Mouse (Mus musculus) olfactory bulb, adult 2 months (tissue): ENCODE measurements around the gene Tbca. TPM values are rescaled to one million over a fixed set of nuclear protein-coding genes. Genes with fewer than 3 reads are reported as not detected.

Source experiments
- H3K27ac ChIP-seq: fragments of 200-500 bp; 2 replicates; pipeline ENCODE4 v1.5.1; 2012; ENCODE audit warnings: low read depth, low read length; ENCODE audit not compliant: insufficient read depth
- H3K4me1 ChIP-seq: fragments of 200-500 bp; 2 replicates; pipeline ENCODE4 v1.6.1; 2012; ENCODE audit warnings: low read length; ENCODE audit not compliant: control insufficient read depth, insufficient read depth
- H3K4me3 ChIP-seq: fragments of 200-500 bp; 2 replicates; pipeline ENCODE4 v1.5.1; 2012; ENCODE audit warnings: mild to moderate bottlenecking, low read depth, low read length, moderate library complexity; ENCODE audit not compliant: insufficient read depth
- CTCF ChIP-seq: fragments of 200-500 bp; IDR thresholded peaks from 2 replicates; pipeline ENCODE4 v1.5.1; 2012; ENCODE audit warnings: low read depth, mild to moderate bottlenecking, low read length, moderate library complexity; ENCODE audit not compliant: insufficient read depth
- POLR2A ChIP-seq: fragments of 200-500 bp; IDR thresholded peaks from 2 replicates; pipeline ENCODE4 v1.6.1; 2012; ENCODE audit warnings: mild to moderate bottlenecking, low read depth, low read length, moderate library complexity; ENCODE audit not compliant: insufficient read depth
- WGBS: fragments of 180-500 bp; shearing (Covaris S2); methylation state at CpG from one replicate; pipeline ENCODE4 v1.1.7; 2018; 5-methylcytosine and 5-hydroxymethylcytosine counted together
- polyA plus RNA-seq: library from polyadenylated mRNA; stranded (reverse); fragments of >200 nt; gene quantifications from 2 replicates; pipeline ENCODE4 v1.2.4, GENCODE M21; 2012; ENCODE audit warnings: low replicate concordance; ENCODE audit not compliant: missing spikeins, insufficient read depth, insufficient read length

Tbca gene
- polyA plus RNA-seq, 1 experiment: not detected

- WGBS: 69% methylated on average over 4 of the region's 4 CpGs
- no peak overlapping the region for H3K4me3 ChIP-seq
- no peak overlapping the region for H3K27ac ChIP-seq
- H3K4me1 ChIP-seq: peaks cover 6% of the 10 kb centered on the region
- no peak for TF ChIP-seq POLR2A
- no peak for TF ChIP-seq CTCF
Observed at GRCm38 (mm10) chr13:94867772-94868171, 79.1 kb downstream of the Tbca start.

- no peak for TF ChIP-seq POLR2A
- peak; percentile 42; the same call in 1 of the 2 replicates for TF ChIP-seq CTCF
- 0 out of 2 replicates have a peak overlapping the region, but pooled peaks have one; percentile 23 for H3K4me3 ChIP-seq
- H3K27ac ChIP-seq: no peak overlapping the region
- peaks cover 6% of the 10 kb centered on the region for H3K4me1 ChIP-seq
- 4% methylated on average over 35 of the region's 35 CpGs for WGBS
Observed at GRCm38 (mm10) chr13:94868478-94868950, 79.8 kb downstream of the Tbca start.

GRCm38 (mm10) chr13:94869541-94869940 is 80.8 kb downstream of the Tbca start:
- H3K4me3 ChIP-seq: no peak overlapping the region
- TF ChIP-seq POLR2A (no peak), CTCF (no peak)

DNA sequence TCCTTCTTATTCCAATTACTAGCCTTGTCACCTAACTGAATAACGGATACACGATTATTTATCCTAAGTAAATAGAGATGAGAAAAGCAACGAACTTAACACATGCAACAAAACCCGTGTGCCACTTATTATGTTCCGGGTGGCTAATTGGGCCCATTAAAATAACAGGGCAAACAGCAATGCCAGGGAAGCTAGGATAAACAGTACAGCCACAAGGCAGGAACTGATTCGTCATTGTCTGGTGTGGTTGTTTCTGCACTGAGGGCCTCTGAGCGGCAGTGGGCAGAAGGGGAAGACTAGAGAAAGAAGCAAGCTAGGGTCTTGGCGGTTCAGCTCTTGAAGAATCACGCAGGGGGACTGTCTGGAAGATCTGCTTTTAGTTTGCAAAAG is 81.4 kb downstream of the Tbca start:
- Histone ChIP-seq H3K27ac (no peak overlapping the region), H3K4me3 (no peak overlapping the region), H3K4me1 (peaks cover 6% of the 10 kb centered on the region)
- WGBS: 5% methylated on average over 9 of the region's 9 CpGs
- no peak for TF ChIP-seq POLR2A
- no peak for TF ChIP-seq CTCF

More at GRCm38 (mm10) chr13:94869541-94869940, 80.8 kb downstream of the Tbca start:
- 6% methylated on average over 8 of the region's 8 CpGs for WGBS
- Histone ChIP-seq H3K4me1 (peaks cover 6% of the 10 kb centered on the region), H3K27ac (no peak overlapping the region)

DNA sequence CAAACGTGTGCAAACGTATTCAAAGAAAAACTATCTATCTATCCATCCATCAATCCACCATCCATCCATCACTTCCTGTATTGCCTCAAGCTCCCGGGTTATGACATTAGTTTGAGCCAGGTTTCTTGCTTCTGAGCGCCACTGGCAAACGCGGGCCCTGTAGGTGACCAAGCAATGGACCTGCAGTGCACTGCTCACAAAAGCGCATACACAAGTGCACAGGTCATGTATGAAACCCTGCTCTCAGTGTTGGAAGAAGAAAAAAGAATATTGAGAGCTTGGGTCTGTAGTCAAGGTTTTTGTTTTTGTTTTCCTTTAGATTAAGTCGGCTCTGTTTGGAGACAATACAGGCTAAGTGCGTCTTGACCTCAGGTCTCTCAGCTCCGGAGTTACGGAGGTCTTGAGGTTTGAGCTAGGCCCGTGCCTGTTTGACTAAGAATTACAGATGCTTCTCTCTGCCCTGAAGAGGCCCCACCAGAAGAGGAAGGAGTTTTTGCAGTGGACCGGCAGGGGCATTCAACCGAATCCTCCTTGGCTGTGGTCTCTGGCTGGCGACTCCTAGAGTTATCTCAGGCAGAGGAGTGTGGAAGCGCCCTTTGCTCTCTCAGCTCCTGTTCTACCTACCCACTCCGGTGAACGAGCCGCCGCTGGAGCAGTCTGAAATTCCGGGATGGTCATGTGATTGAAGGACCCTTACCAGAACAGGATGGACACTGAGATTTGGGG is 81.9 kb downstream of the Tbca start:
- Histone ChIP-seq H3K4me3 (no peak overlapping the region), H3K4me1 (peaks cover 6% of the 10 kb centered on the region), H3K27ac (no peak overlapping the region)
- 4% methylated on average over 21 of the region's 21 CpGs for WGBS
- TF ChIP-seq CTCF (no peak), POLR2A (no peak)

DNA sequence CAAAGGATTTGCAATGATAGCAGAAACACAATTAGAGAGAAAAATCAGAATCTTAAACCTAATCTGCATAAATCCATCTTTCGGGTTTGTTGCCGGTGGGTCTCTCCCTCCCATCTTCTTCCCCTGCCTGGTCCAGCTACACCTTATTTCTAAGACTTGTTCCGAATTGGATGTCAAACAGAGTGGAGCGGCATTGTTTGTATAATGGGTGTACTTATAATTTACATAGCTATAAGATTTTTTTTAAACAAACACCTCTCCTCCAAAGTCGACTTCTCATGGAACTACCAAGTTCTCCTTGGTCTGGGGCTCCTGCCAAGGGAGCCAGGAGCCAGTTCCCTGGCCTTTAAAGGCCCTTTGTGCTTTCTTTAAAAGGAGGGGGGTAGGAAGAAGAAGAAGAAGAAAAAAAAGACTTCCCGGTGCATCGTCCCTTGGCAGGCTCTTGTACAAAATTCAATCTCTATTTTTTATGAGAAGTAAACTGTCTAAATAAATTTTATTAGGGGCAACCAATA is 83.2 kb downstream of the Tbca start:
- 5% methylated on average over 7 of the region's 7 CpGs for WGBS
- Histone ChIP-seq H3K27ac (no peak overlapping the region), H3K4me1 (peaks cover 6% of the 10 kb centered on the region), H3K4me3 (no peak overlapping the region)
- TF ChIP-seq POLR2A: no peak
- TF ChIP-seq CTCF: no peak

DNA sequence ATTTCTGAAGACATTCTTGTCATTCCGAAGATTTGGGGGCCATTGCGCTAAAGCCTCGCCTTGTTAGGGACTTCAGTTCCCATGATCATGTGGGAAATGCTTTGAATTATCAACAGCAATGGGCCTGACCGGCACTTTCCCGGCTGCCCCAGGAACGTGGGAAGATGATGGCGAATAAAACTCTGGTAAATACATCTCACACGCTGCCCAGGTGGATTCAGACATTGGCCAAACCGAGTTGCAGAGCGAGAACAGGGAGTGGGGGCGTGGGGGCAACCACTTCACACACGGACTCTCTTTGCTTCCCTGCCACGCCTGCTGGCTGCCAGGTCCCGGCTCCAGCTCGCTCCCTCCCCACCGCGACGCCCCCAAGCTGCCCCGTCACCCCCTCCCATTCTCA is 83.7 kb downstream of the Tbca start:
- Histone ChIP-seq H3K27ac (no peak overlapping the region), H3K4me1 (peaks cover 6% of the 10 kb centered on the region), H3K4me3 (no peak overlapping the region)
- WGBS: 4% methylated on average over 19 of the region's 19 CpGs
- TF ChIP-seq POLR2A (no peak), CTCF (no peak)

DNA sequence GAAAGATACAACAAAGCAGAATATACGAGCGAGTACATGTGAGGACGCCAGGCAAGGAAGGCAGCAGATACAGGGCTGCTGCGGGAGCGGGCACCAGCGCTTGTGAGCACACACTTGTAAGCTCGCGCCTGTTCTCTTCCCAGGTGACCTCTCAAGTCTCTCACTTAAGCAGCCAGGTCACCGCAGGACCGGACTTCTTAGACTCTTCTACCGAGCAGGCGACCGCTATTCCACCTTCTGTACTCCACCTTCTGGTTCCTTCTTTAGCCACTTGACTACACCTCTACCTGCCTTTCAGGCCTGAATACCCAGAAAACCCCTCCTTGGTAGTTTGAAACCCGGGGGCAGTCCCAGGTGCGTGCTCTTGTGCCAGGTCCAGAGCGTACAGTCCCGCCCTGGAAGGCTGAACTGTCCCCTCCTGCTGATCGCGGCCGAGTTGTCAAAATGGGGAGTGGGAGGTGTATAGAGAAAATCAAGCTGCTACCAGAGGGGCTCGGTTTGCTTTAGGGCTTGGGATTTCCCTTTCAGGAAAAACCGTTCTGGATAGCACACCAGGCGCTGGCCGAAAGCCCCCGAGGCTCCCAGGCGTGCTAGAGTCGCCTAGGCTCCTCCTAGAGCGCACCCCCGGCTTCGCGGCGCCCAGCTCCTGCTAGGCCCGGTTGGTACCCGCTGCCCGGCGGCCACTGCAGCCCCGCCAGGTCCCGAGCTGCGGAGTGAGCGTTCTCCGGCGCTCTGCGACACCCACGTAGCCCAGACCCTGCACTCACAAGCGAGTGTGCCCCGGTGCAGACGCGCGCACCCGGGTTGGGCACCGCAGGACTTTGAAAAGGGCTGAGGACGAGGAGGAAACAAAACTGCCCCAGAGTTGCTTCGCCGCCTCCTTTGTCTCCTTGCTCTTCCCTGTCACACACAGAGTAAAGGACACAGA is 84.7 kb downstream of the Tbca start:
- no peak overlapping the region for H3K4me3 ChIP-seq
- 2% methylated on average over 54 of the region's 54 CpGs for WGBS

GRCm38 (mm10) chr13:94874039-94874425 is 85.3 kb downstream of the Tbca start:
- WGBS: 4% methylated on average over 8 of the region's 8 CpGs
- no peak overlapping the region for H3K27ac ChIP-seq
- no peaks in the 10 kb centered on the region for H3K4me1 ChIP-seq
- H3K4me3 ChIP-seq: no peak overlapping the region
- TF ChIP-seq POLR2A (no peak), CTCF (no peak)

More for the DNA sequence above, 84.7 kb downstream of the Tbca start:
- H3K4me1 ChIP-seq: peaks cover 5% of the 10 kb centered on the region
- no peak overlapping the region for H3K27ac ChIP-seq
- no peak for TF ChIP-seq CTCF
- TF ChIP-seq POLR2A: no peak
